Mouse (Mus musculus) neural tube, postnatal 0 days (tissue): ENCODE data around the gene Ovol3. TPM values are rescaled to one million over a fixed set of nuclear protein-coding genes. Genes with fewer than 3 reads are reported as not detected.

Source experiments
- polyA plus RNA-seq: library from polyadenylated mRNA; unstranded; fragments of >200 nt; fragmentation: Nextera tagmentation; extraction: Ambion mirVana; gene quantifications from 2 replicates; pipeline ENCODE4 v1.2.1, GENCODE M21; 2015

The Ovol3 gene
- polyA plus RNA-seq: not detected in 2 replicates

DNA sequence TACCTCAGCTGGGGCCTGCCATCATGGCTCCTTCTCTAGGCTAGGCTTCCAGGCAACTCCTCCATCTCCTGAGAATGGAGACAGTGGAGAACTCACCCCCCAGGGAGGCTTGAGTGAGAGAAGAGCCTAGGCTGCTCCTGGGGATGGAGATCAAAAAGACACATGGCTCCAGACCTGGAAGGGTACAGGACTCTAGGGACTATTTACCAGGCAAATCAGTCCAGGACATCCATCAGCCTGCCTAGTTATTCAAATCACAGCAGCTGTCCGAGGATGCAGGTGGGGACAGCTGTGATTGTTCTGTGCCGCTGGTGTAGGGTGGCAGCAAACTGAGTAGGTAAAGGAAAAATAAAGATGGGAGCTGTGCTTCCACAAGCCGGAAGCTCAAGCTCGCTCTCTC, at the start of gene Ovol3:
Gene Ovol3, minus strand, starts transcription at position 101 of the 400 bp plus-strand sequence.

DNA sequence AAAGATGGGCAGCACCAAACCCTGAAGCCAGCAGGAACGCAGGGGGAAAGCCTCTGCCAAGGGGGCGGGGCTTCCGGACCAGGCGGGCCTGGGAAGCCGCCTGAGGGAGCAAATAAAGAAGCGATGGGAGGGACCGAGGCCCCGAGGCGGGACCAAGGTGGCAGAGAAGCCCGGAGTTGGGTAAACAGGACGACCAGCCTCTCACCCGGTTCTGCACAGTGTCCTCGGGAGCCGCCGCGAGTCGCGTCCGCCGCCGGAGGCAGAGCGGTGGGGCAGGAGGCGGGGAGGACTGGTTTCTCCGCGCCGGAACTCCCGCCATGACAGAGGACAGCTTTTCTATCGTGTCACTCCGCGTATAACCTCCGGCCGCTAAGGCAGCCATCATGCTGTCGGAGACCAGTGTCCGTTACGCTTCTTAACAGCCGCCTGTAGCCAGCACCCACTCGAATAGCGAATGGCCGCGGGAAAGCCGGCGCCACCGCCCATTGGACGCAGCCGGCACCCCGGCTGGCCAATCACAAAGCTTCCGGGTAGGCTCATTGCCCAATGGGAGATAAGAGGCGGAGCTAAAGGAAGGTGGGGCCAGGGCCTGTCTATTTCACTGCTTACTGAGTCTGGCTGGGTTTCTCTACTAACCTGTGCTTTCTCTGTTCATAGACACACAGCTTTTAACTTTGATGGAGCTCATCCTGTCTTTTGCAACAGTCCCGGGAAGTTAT, 44.6 kb upstream of the Ovol3 start, which contains the start of the genes Thap8 and Wdr62:
Gene Thap8, plus strand, starts transcription at position 144 of the 719 bp plus-strand sequence.
Gene Wdr62, minus strand, starts transcription at position 469 of the 719 bp plus-strand sequence.

DNA sequence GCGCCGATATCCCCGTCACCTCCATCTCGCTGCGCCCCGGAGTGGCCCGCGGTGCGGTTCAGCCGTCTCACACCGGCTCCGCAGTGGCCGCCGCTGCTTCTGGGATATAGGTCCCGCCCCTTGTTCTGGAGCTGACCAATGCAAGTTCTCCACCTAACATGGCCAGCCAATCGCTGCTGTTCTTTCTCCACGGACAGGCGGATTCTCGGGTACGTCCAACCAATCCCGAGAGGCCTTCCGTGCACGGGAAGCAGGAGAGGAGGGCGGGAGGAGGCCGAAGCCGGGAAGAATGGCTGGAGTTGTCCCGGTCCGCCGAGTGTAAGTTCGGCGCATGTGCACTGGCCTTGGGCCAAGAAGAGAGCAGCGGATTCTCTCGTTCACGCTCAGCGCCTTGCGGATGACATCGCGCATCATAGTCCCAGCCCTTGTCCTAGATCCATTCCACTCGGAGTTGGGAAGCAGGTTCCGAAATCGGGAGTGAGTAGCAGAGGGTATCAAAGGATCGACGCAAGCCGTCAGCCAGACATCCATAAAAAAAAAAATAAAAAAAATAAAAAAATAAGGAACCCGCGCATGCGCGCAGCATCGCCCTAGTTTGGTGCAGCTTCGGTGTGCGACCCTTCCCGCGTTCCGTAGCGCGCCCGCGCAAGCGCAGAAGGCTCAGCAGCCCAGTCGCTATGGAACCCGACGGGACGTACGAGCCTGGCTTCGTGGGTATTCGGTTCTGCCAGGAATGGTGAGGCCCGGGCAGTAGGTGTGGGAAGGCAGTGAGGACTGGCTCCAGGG, 3.7 kb downstream of the Ovol3 start, which contains the start of the genes Polr2i and Tbcb:
Gene Polr2i, plus strand, starts transcription at position 280 of the 786 bp plus-strand sequence.
Gene Tbcb, minus strand, starts transcription at position 604 of the 786 bp plus-strand sequence.

DNA sequence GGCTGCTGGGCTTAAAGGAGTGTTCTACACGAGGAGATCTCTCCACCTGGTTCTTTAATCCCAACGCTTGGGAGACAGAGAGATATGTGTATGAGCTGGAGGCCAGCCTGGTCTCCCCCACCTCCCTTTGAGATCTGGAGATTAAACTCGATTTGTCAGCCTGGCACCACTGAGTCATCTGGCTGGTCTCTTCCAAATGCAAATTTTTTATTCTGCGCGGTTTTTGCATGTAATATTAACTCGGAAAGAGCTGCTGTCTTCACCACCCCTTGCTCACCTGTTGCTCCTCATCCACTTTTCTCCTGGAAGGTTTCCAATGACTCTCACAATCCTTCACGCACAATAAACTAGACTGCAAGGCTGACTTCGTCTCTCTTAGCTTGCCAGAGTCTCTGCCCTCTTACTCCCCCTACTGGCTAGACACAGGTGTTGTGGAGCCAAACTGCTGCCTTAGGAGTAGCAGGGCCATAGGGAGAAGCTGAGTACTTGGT, 37.0 kb downstream of the Ovol3 start, which contains the start of gene Capns1:
Gene Capns1, minus strand, starts transcription at position 331 of the 491 bp plus-strand sequence.

DNA sequence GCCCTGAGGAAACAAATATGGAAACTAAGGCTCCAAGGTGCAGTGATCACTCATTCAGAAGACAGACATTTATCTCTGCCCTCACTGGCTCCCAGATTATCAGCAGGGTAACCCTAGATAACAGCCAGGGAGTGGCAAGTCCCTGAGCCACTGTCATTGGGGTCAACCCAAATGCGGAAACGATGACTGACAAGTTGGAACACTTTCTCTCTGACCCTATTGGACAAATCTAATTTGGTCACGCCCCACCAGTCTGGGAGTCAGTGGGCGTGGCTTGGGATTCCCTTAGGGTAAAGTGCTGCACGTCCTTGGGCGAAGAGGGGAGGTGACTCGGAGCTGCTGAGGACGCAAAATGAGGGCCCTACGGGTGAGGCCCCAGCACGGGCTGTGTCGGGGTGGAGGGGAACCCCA, 51.6 kb downstream of the Ovol3 start, which contains the start of gene Cox7a1:
Gene Cox7a1, plus strand, starts transcription at position 266 of the 411 bp plus-strand sequence.

Other genes with a start within 250 kb of the Ovol3 start
- 7.7 and 8.9 TPM in 2 replicates for gene Zfp14, start 184.3 kb downstream of the Ovol3 start, polyA plus RNA-seq
- gene Zfp82, start 162.8 kb downstream of the Ovol3 start, polyA plus RNA-seq: 6.1 and 7.4 TPM in 2 replicates
- 1.3 TPM in 1 of 2 replicates, not detected in the other for gene Gm26920, start 145.3 kb downstream of the Ovol3 start, polyA plus RNA-seq
- gene Zfp566, start 145.2 kb downstream of the Ovol3 start, polyA plus RNA-seq: 14.9 and 16.5 TPM in 2 replicates
- gene Zfp260, start 140.9 kb downstream of the Ovol3 start, polyA plus RNA-seq: 43.7 and 49.3 TPM in 2 replicates
- 13.8 and 20.1 TPM in 2 replicates for gene Zfp382, start 113.8 kb downstream of the Ovol3 start, polyA plus RNA-seq
- 7.4 and 8.8 TPM in 2 replicates for gene Zfp146, start 66.0 kb downstream of the Ovol3 start, polyA plus RNA-seq
- gene Cox7a1, start 51.6 kb downstream of the Ovol3 start, polyA plus RNA-seq: 5.8 and 7.4 TPM in 2 replicates
- gene Capns1, start 36.9 kb downstream of the Ovol3 start, polyA plus RNA-seq: 112 and 118 TPM in 2 replicates
- 188 and 198 TPM in 2 replicates for gene Polr2i, start 3.8 kb downstream of the Ovol3 start, polyA plus RNA-seq
- 477 and 510 TPM in 2 replicates for gene Tbcb, start 3.5 kb downstream of the Ovol3 start, polyA plus RNA-seq
- gene Thap8, start 44.4 kb upstream of the Ovol3 start, polyA plus RNA-seq: 0.57 and 0.79 TPM in 2 replicates
- gene Wdr62, start 44.7 kb upstream of the Ovol3 start, polyA plus RNA-seq: 3.5 TPM in 2 replicates
- 106 and 124 TPM in 2 replicates for gene Clip3, start 56.0 kb upstream of the Ovol3 start, polyA plus RNA-seq
- gene Alkbh6, start 73.0 kb upstream of the Ovol3 start, polyA plus RNA-seq: 129 and 146 TPM in 2 replicates
- 12.1 and 14.5 TPM in 2 replicates for gene Syne4, start 79.1 kb upstream of the Ovol3 start, polyA plus RNA-seq
- not detected in 2 replicates for gene E130208F15Rik, start 86.0 kb upstream of the Ovol3 start, polyA plus RNA-seq
- 20.0 and 20.8 TPM in 2 replicates for gene Sdhaf1, start 88.2 kb upstream of the Ovol3 start, polyA plus RNA-seq
- gene Lrfn3, start 127.0 kb upstream of the Ovol3 start, polyA plus RNA-seq: 17.5 and 17.7 TPM in 2 replicates
- gene Tyrobp, start 178.0 kb upstream of the Ovol3 start, polyA plus RNA-seq: 65.9 and 77.3 TPM in 2 replicates
- gene Hcst, start 184.1 kb upstream of the Ovol3 start, polyA plus RNA-seq: 0.81 and 1.1 TPM in 2 replicates
- gene Nfkbid, start 186.0 kb upstream of the Ovol3 start, polyA plus RNA-seq: 2.8 and 3.3 TPM in 2 replicates
- gene Aplp1, start 209.8 kb upstream of the Ovol3 start, polyA plus RNA-seq: 663 and 695 TPM in 2 replicates
- gene Kirrel2, start 222.0 kb upstream of the Ovol3 start, polyA plus RNA-seq: 0.46 and 0.90 TPM in 2 replicates
- gene Nphs1, start 222.6 kb upstream of the Ovol3 start, polyA plus RNA-seq: 0.06 and 0.13 TPM in 2 replicates